Mouse (Mus musculus): Measurements from ENCODE around the gene Rft1.

DNA sequence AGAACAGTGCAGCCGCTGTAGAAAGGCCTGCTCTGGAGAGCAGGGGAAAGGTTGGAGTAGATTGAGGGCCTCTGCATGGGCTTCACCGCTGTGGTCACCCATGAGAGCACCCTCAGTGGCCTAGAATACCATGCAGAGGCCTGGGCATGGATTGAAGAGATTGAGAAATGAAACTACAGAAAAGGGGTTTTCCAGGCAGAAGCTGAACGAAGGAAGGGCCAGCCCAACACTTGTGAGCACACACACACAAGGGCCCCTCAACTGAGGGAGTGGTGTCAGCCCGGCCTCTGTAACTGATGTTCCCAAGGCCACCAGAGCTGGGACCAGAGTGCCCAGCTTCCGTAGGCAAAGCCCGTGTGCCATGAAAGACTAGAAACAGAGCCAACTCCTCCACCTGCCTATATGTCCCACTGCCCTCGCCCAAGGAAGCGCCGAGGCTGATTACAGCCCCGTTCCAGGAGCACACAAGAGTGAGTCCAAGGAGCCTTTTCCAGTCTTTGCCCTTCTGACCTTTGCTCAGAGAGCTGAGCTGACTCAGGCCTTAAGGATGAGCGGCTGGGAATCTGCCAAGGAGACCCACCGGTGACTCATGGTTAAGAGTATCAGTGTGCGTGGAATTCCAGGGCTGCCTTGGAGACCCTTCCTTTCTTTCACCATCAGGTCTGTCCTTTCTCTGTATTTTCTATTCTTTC is 18.8 kb upstream of the Rft1 start:
- TF ChIP-seq UBTF (IDR thresholded peaks at IDR 0.05; ENCODE audit: borderline replicate concordance, insufficient read depth, low read depth, low read length) (no peak), CTCF (IDR thresholded peaks at IDR 0.05 in 2 of 3, conservative IDR thresholded peaks at IDR 0.05 in 1 of 3; ENCODE audit: control insufficient read depth in 1 of 3, insufficient read depth in 1 of 3, low read depth in 2 of 3, low read length in 3 of 3, poor library complexity in 1 of 3, severe bottlenecking in 1 of 3) (no peak), EP300 (IDR thresholded peaks at IDR 0.05; ENCODE audit: low read depth in 1 of 2, low read length in 2 of 2) (no peak), ETS1 (IDR thresholded peaks at IDR 0.05; ENCODE audit: low read depth, low read length) (no peak), JUND (IDR thresholded peaks at IDR 0.05; ENCODE audit: low read depth, low read length) (no peak), MAX (IDR thresholded peaks at IDR 0.05; ENCODE audit: low read length) (no peak), ELF1 (IDR thresholded peaks at IDR 0.05; ENCODE audit: low read depth, low read length) (no peak), POLR2A (IDR thresholded peaks at IDR 0.05; ENCODE audit: control insufficient read depth in 1 of 2, insufficient read depth in 1 of 2, low read depth in 1 of 2, low read length in 2 of 2, poor library complexity in 1 of 2) (no peak)
